Mouse (Mus musculus) heart, adult 11 months (tissue): Measurements from ENCODE around the gene Lrfn1.

Experiments used
- DNase-seq: peaks from one replicate; pipeline ENCODE4 v3.0.0; 2022

Gene Lrfn1

DNA sequence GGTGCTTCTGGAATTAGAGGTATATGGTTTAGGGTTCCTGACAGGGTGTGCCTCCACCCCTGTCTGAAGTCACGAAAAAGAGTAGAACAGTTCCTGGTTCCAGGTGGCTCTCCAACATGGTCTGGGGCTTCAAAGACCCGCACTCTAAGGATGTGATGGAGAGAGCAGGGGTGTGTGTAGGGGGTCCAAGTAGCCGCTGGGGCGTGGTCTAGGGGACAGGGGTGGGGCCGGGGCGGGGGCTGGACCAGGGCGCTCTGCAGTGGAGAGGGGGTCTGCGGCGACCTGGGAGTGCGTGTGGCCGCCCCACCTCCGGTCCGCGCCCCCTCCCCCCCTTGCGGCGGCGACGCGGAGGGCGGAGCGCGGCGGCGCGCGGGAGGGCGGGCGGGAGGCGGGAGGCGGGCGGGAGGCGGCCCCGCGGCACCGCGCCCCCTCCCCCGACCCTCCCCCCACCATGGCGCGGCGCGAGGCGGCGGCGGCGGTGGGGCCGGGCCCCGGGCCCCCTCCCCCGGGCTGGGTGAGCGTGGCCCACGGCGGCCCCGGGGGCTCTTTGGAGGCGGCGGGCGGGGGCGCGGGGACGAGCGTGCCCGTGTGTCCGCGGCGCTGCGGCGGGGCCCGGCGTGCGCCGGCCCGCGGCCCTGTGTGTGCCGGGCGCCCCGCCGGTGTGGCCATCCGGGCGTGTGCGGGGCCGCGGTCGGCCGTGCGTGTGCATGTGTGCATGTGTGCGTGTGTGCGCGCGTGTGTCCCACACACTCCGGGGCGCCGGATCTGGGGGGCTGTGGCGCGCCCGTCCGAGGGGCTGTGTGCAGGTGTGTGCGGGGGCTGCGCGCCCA is at the start of gene Lrfn1:
Lrfn1 (plus strand) TSS at position 450 of the 830 bp plus-strand sequence.
- DNase-seq: no peak

DNA sequence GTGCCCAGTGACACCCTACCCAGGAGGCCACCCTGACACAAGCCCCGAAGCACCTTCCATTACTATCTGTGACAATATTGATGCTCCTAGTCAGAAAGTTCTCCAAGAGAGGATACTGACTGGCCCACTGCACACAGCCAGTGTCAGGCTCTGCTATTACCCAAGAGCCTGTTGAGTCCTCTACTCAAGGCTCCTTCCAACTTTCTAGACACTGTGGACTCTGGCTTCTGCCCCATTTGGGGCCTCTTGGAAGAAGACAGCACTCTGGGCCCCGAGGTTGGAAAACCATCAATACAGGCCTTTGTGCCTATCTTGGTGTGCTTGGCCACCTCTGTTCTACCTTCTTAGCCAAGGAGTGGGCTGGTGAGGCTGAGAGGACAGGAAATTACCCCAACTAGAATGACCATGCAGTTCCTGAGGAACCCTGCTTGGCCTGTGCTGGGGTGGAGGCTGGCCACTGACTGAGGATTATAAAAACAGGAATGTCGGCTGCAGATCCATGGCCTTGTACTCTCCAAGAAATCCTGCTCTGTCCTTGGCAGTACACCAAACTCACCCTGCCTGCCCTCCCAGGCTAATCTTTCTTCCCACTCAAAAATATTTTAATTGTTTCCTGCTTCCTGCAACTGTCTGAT is 40.8 kb upstream of the Lrfn1 start:
- DNase-seq: peak; percentile 99

DNA sequence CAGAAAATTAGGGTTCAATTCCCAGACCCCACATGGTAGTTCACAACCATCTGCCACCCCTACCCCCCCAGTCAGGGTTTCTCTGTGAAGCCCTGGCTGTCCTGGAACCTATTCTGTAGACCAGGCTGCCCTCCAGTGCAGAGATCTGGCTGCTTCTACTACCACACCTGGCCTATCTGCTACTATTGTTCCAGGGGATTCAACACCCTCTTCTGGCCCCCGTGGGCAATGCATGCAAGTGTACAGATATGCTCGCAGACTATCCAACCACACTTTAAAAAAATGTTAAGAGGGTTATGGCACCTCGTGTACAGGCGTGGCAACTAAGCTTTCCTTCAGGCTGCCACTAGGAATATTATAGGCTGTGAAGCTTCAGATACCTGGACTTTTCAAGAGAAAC is 39.0 kb upstream of the Lrfn1 start:
- DNase-seq: no peak

DNA sequence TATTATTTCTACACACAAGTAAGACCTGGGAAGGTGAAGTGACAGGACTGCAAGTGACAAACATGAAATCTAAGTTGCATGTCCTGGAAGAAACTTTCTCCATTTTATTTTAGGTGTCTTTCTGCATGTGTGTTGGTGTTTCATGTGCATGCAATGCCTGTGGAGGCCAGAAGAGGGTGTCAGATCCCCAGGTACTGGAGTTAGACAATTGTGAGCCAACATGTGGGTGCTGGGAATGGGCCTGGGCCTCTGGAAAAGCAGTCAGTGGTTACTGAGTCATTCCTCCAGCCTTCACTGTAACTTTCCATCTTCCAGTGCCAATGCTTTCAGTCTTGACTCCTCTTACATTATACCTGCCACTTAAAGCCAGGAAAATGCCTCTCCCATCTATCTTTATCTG is 34.4 kb upstream of the Lrfn1 start:
- DNase-seq: peak; percentile 83

DNA sequence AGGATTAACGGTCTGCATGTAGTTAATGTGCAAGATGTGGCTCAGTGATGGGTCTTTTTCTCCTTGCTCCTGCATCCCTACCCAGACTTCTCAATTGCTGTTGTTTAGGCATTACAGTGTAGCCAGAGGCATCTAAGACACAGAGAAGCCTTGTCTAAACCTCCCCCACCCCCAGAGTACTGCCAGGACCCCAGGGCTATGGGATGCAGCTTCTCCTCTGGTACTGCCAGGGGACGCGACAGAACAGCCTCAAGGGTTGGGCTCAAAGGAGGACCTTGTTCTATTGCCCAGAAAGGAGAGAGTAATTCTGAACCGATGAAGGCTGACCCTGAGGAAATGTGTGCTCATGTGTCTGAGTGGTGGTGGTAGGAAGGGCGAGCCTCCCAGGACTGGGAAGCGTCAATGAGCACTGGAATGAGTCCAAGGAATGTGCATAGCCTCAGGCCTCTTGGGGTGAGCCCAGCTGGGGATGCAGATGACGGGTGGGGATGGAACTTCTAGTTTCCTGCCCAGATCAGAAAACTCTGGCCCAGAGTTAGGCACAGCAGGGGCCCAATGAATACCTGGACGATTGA is 33.6 kb upstream of the Lrfn1 start:
- DNase-seq: peak; percentile 99

DNA sequence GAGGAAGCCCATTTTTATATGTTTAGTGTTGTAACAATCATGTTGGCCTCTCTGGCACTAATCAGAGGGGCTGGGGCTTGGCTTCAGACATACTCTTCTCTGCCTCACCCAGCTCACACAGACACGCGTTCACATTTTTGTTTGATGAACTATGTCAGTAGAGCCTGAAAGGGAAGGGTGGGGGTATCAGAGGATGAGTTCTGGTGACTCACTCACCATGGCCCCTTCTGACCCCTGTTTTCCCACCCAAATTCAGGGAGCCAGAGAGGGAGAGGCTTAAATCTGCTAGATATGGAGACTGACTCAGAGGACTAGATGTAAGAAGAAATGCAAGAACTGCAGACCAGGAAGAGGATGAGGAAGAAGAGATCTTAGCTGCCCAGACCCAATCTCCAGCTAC is 32.4 kb upstream of the Lrfn1 start:
- peak; percentile 90 for DNase-seq

DNA sequence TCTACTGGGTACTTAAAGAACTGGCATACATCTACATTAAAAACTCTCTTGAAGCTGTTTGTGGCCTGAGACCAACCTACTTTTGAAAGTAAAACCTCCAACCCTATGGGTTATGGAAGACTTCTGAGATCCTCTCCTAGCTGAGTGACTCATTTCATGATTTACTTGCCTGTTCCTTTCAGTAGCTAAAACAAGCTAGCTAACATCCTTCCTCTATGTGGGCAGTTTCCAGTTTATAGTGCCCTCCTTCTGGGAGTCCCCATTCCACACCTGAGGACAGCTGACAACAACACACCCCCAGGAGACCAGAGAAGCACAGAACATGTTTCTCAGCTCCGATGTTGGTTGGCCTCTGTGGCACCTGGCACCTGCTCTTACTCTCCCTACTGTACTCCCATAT is 28.8 kb upstream of the Lrfn1 start:
- peak; percentile 58 for DNase-seq

DNA sequence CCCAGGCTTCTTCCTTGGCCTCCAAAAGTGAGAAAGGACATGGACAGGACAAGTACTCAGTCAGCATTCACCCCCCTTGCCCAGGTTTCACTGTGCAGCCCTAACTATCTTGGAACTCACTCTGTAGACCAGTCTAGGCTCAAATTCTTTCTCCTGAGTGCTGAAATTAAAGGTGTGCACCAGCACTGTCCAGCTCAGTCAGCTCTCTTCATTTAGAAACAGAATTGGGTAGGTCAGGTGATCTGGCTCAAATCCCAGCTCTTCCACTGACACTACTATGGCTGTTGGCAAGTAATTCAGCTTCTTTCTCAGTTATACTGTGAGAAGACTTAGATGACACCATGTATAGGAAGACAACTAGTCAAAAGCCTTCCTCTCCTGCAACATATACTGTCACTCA is 24.0 kb upstream of the Lrfn1 start:
- DNase-seq: no peak

DNA sequence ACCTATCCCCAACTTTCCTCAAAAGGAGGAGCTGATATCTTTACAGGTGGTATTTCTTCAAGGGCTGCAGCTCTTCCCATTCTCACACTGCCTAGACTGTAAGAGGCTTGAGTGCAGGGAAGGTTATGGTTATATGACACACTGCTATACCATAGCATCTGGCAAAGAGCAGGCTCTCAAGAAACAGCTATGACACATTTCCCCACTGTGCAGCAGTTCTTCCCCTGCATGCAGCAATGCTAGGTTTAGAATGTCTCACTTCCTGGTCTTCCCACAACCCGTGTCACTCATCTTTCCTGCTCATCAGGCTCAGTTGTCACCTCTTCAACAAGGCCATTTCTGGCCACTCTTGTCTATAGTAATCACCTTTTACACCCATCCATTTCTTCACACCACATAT is 21.3 kb upstream of the Lrfn1 start:
- DNase-seq: no peak

DNA sequence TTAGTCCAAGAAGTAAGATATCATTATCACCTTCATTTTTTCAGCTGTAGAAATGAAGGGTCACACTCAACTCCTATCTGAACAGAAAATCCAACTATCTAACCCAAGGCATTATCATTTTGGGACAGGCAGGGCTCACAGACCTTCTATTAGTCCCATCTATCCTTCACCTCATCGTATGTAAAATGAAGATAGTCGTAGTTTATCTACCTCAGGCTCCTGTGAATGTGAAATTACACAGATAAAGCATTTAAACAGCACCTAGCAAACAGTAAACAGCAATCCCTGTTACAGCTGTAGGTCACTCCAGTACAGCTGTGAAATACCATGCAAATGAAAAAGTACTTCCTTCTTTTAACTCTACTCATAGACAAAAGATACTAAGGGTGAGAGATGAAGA is 19.5 kb upstream of the Lrfn1 start:
- no peak for DNase-seq

DNA sequence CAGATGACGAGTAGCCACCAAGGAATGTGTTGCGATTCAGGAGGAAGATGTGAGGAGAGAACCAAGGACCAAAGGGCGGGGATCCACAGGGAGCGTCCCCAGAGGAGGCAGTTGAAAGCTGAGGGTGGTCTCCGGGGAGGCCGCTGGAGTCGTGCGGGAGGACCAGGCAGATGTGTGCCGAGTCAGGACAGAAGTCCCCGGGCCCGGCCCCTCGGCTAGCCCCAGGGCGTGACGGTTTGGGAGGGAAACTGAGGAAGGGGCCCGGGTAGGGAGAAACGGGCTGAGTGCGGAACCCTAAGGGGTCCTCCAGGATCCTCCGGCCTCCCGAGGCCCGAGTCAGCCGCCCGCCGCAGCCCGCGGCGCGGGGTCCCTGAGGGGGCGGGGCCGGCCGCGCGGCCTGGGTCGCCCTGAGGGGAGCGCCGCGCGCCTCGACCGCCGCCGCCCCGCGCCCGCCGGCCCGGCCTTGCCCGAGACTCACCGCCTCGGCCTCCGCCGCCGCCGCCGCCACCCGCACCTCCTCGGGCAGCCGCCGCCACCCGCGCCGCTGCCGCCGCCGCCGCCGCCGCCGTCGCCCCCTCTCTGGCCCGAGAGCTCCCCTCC is 16.0 kb upstream of the Lrfn1 start:
- DNase-seq: peak; percentile 97

DNA sequence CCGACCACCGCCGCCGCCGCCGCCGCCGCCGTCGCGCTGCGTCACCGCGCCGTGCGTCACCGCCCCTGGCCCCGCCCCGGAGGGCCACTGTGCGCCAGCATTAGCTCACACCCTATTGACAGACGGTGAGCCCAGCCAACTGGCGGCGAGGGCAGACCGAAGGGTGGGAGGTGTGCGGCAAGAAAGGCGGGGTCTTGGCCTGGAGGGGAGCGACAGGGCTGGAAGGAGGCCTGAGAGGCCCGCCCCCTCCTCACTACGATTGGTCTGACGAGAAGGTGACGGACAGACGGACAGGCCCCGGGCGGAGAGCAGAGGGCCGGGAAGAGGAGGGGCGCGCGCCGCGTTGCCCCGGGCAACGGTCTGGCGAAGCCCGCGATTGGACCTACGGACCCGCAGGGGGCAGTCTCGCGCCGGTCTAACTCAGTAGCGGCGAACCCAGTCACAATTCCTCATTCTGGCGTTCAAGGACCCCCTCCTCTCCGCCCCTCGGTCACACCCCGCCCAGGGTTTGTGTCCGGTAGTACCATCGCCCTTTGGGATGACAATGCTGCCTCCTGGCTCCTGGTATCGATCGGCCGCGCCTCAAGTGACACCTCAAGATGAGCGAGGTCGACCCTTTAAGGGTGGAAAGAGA is 15.4 kb upstream of the Lrfn1 start:
- DNase-seq: peak; percentile 100

DNA sequence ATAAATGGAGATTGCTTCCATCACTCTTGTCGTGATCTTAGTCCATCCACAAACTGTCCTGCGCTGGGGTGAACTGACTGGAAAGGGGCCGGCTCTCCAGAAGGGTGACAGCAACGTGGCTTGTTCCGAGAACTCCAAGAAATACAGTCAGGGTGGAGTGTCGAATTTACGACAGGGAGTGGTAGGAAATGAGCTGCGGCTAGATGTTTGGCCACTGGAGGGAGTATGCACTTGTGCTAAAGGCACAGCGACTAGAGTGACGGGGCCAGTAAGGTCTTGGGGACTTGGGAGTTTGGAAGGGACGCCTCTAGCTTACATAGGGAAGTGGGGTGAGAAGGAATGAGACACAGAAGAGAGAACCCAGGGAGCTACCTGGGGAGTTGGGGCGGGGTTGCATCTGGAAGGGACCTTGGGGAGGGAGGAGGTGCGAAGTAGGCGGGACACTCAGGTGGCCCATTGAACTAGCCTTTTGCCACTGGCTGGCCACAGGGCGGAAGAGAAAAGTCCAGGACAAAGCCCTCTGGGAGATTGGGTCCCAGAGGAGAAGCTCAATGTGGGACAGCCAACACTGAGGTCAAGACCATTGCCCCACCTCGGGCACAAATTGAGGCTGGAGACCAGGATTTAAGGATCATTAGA is 14.7 kb upstream of the Lrfn1 start, which contains the start of gene Gmfg:
Gmfg (plus strand) TSS at position 516 of the 639 bp plus-strand sequence.
- peak; percentile 99 for DNase-seq

DNA sequence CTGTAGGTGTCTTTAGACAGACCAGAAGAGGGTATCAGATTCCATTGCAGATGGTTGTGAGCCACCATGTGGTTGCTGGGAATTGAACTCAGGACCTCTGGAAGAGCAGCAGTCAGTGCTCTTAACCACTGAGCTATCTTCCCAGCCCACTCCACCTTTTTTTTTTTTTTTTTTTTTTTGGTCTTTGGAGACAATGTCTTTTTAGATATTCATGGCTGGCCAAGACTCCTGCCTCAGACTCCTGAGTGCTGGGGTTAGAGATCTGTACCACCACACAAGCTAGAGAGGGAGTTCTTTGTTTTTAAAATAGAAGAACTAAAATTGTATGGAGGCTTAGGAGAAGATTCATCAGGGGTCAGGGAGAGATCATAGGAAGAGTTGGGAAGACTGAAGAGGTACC is 13.8 kb upstream of the Lrfn1 start:
- DNase-seq: peak; percentile 63

DNA sequence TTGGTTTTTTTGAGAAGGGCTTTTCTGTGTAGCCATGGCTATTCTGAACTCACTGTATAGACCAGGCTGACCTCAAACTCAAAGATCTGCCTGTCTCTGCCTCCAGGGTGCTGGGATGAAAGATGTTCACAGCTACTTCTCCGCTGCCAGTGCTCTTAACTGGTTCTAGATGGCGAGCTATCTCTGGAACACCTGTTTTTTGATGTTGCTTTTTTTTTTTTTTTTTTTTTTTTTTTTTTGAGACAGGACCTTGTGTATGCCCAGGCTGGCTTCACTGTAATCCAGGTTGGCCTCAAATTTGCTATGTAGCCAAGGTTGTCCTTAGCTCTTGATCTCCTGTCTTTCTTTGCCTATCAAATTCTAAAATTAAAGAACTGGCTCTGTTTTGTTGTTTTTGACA is 13.0 kb upstream of the Lrfn1 start:
- no peak for DNase-seq

DNA sequence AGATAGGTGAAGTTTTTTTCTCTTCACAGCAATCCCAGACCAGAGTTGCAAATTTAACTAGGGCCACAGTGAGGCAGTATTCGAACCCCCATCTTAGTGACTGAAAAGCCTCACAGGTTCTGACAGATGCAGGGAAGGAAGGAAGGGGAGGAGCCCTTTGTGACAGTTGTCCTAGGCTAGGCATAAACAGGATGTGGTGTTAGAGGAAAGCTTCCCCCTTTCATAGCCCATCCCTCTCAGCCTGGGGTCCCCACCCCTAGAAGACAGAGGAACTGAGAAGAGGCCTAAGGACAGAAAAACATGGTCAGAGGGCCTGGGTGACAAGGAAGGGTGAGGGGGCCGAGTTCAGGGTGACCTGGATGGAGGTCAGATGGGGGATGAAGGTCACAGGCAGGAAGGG is 11.0 kb upstream of the Lrfn1 start:
- peak; percentile 98 for DNase-seq

DNA sequence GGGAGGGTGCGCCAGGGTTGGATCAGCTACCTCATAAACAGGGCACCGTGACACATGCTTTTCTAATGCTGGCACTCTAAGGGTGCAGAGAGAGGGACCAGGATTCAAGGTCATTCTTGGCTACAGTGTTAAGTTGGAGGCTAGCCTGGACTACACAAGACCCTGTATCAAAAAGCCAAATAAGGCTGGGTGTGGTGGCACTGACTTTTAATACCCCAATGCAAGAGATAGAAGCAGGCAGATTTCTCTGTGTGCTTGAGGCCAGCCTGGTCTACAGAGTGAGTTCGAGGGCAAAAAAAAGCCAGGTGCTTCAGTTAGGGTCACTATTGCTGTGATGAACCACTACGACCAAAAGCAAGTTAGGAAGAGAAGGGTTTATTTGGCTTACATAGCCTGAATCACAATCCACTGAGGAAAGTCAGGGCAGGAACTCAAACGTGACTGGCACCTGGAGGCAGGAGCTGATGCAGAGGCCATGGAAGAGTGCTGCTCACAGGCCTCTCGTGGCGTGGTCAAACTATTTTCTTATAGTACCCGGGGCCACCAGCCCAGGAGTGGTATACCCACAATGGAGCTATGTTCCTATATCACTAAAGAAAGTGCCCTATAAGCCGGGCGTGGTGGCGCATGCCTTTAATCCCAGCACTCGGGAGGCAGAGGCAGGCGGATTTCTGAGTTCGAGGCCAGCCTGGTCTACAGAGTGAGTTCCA is 9.8 kb upstream of the Lrfn1 start:
- DNase-seq: peak; percentile 87

DNA sequence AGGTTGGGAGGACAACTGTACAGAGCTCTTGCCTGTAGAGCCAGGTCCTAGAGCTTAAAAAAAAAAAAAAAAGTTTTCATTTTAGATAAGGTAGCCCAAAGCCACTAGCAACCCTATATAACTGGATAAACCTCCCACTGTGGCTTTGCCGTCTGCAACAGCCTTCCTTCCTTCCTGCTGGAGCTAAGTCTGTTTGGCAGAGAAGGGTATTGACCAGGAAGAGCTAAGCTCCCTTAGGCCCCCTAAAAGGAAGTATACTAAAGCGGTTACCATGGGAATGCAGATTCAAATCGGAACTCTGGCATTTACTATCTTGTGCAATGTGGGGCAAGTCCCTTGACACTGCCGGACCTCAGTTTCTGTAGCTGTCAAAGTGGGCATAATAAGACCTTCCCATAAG is 9.1 kb upstream of the Lrfn1 start:
- peak; percentile 96 for DNase-seq

DNA sequence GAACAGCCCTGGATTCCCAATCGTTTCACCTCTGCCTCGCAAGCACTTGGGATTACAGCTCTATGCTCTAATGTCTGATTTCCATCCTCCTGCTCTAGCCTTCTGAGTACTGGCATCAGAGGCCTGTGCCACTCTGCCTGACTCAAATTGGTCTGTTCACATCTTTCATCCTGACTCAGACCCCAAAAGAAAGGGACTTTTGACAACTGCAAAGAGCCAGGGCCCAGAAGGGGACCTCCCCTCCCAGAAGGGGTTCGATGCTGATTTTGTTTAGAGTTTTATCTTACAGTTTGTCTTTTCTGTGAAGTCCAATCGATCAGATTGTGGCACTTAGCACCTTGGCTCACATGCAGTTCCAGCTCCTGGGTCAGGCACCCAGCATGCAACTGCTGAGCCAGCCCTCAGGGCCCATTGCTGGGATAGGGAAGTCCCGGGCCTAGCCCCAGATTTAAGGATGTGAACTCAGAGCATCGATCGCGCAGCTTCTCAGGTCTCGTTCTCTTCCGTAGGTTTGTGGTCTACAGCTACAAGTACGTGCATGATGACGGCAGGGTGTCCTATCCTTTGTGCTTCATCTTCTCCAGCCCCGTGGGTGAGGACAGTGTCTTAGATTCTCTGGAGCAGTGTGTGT is 7.3 kb upstream of the Lrfn1 start:
- peak; percentile 92 for DNase-seq

DNA sequence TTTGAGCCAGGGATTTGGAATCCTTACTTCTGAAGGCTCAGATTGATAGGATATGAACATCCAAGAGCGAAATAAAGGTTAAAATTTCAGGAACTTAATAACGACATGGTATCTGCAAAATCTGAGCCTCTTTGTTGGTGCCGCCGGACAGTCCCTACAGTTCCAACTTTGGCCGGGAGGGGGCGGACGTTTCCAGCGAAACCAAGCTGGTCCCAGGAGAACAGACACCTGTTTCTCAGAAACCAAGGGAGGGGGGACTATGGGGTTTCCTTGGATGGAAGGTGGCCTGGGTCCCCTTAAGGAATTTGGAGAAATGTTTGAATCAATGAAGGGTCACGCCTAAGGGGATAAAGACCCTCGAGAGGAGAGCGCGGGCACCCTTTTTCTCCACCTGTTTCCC is 5.3 kb upstream of the Lrfn1 start:
- peak; percentile 93 for DNase-seq

DNA sequence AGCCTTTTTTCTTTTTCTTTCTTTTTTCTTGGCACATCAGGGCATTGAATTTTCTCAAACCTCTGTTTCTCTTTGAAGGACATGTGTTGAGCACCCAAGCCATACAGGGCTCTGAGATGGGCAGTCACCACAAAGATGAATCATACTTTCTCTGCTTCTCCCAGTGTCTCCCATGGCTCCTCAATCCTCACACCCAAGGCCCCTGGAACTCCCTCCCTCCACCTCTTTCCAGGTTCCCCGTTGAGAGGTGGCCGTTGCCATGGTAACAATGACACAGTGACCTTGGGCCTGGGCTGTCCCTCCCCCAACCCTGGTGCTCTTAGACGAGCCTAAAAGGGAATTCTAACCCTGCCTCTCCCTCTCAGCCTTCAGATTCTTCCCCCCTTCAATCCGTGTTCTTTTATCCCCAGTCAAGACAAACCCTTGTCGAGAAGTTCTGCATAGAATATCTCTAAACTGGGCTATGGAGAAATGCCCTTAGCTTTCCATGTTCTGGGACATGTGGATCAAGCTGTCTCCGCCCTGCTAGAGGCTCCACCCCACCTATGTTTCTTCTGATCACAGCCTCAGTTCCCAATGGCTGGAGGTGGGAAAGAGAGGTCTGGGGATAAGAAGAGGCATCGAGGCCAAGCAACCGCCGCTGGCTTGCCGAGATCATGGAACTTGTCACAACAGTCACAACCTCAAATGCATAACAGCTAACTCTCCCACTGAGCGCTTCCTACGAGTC is 4.5 kb upstream of the Lrfn1 start:
- DNase-seq: peak; percentile 79
